Mouse (Mus musculus) myocyte (in vitro differentiated cells): ENCODE measurements around the gene Ubxn4.

Experiments used
- E2F4 ChIP-seq: IDR thresholded peaks from one replicate; pipeline ENCODE4 v1.6.1; 2011; ENCODE audit warnings: mild to moderate bottlenecking, control low read depth, moderate library complexity; ENCODE audit not compliant: insufficient read depth
- MAX ChIP-seq: IDR thresholded peaks from one replicate; pipeline ENCODE4 v1.6.1; 2011; ENCODE audit warnings: low read depth, mild to moderate bottlenecking, control low read depth
- MYOD1 ChIP-seq, 3 experiments: IDR thresholded peaks; one replicate each; pipeline ENCODE4 v1.6.1; 2011; ENCODE audit warnings: control low read depth in 2 of 3, low read depth in 2 of 3, mild to moderate bottlenecking in 2 of 3, moderate library complexity in 1 of 3; ENCODE audit not compliant: insufficient read length in 2 of 3, control insufficient read depth in 1 of 3
- POLR2A ChIP-seq: IDR thresholded peaks from one replicate; pipeline ENCODE4 v1.6.1; 2011; ENCODE audit warnings: low read depth, mild to moderate bottlenecking, control low read depth, moderate library complexity; ENCODE audit not compliant: insufficient read length
- POLR2AphosphoS2 ChIP-seq: IDR thresholded peaks from one replicate; pipeline ENCODE4 v1.6.1; 2011; ENCODE audit warnings: low read depth, control low read depth; ENCODE audit not compliant: insufficient read length
- SRF ChIP-seq: IDR thresholded peaks from one replicate; pipeline ENCODE4 v1.6.1; 2011; ENCODE audit warnings: low read depth; ENCODE audit not compliant: control insufficient read depth, insufficient read length
- TCF12 ChIP-seq: IDR thresholded peaks from one replicate; pipeline ENCODE4 v1.6.1; 2011; ENCODE audit warnings: mild to moderate bottlenecking, control low read depth; ENCODE audit not compliant: poor library complexity, insufficient read depth, severe bottlenecking
- TCF3 ChIP-seq: IDR thresholded peaks from one replicate; pipeline ENCODE4 v1.6.1; 2011; ENCODE audit warnings: low read depth, control low read depth; ENCODE audit not compliant: insufficient read length
- USF1 ChIP-seq: IDR thresholded peaks from one replicate; pipeline ENCODE4 v1.6.1; 2011; ENCODE audit warnings: low read depth, mild to moderate bottlenecking, control low read depth, moderate library complexity

DNA sequence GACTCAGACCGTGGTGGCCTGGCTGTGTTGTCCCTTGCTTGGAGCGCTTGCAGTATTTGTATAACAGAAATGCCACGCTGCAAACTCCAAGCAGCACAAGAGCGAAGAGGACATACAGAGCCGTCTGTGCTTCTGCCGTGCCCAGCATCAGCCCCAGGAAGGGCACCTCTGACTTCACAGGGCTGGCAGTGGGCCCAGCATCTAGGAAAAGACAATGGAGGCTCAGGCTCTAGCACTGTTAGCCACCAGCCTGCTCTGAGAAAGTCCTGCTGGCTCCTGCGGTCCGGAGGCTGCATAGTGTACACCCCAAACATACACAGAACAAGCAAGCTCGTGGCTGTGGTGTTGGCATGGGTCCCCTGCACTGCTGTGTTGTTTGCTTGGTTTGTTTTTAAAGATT is 41.4 kb downstream of the Ubxn4 start:
- no peak for TF ChIP-seq POLR2A
- no peak for TF ChIP-seq TCF12
- no peak for TF ChIP-seq POLR2AphosphoS2
- no peak for TF ChIP-seq E2F4
- TF ChIP-seq TCF3 = no peak
- no peak for TF ChIP-seq MAX
- TF ChIP-seq MYOD1 (IDR thresholded peaks at IDR 0.05; ENCODE audit: control insufficient read depth in 1 of 3, insufficient read length in 2 of 3, low read depth in 2 of 3) = no peak
- no peak for TF ChIP-seq SRF
- TF ChIP-seq USF1 = no peak
